In genomic region chr4:109410681-109411376, GRCm38 (mm10) we compare ENCODE assay signal across 14 mouse cellular contexts. TPM values are rescaled to one million over a fixed set of nuclear protein-coding genes. Genes with fewer than 3 reads are reported as not detected.
DNase-seq lines count a peak whose midpoint lies in the region; ATAC-seq and TF ChIP-seq lines count a peak whose summit lies in the region.
"Had no signal": no experiment of that assay in that cellular context is flagged by ENCODE, and none has a peak within 500 bp of the region (broad histone marks: within the 10 kb centered on the region; RNA-seq: fewer than 3 reads in every experiment).

No protein-coding gene starts in this region.

- H3K27me3 ChIP-seq in hindbrain, embryonic 11.5 days (ENCODE audit: control insufficient read depth, insufficient read depth, low read length), result 0 out of 2 replicates have a peak, but pooled peaks cover 2% of the 10 kb centered on the region
- H3K27me3 ChIP-seq in hindbrain, postnatal 0 days (ENCODE audit: insufficient read depth, low read length), result no peaks in the 10 kb centered on the region
- peaks cover 59% of the 10 kb centered on the region for H3K27me3 ChIP-seq in megakaryocyte, embryonic 14.5 days (replicated peaks)
- H3K27me3 ChIP-seq in hindbrain, embryonic 12.5 days, result peaks cover 14% of the 10 kb centered on the region
- H3K27me3 ChIP-seq: forebrain, embryonic 15.5 days had no signal

- ATAC-seq in hindbrain, embryonic 11.5 days (ENCODE audit: low FRiP score), result no peak
- ATAC-seq in hindbrain, postnatal 0 days, result no peak
- peak; percentile 77 for ATAC-seq in erythroblast, adult 5-6 weeks (replicated peaks; ENCODE audit: low FRiP score, poor library complexity, severe bottlenecking)
- ATAC-seq in hindbrain, embryonic 12.5 days (ENCODE audit: low FRiP score), result no peak
- ATAC-seq: forebrain, embryonic 15.5 days had no signal

- no peaks in the 10 kb centered on the region for H3K9me3 ChIP-seq in hindbrain, embryonic 11.5 days (ENCODE audit: control insufficient read depth, low read length)
- H3K9me3 ChIP-seq in hindbrain, postnatal 0 days (ENCODE audit: low read length), result no peaks in the 10 kb centered on the region
- peaks cover 8% of the 10 kb centered on the region for H3K9me3 ChIP-seq in megakaryocyte, embryonic 14.5 days
- H3K9me3 ChIP-seq in hindbrain, embryonic 12.5 days (replicated peaks), result no peaks in the 10 kb centered on the region
- H3K9me3 ChIP-seq: forebrain, embryonic 15.5 days; neural tube, embryonic 13.5 days had no signal

- TF ChIP-seq CTCF in hindbrain, postnatal 0 days (IDR thresholded peaks at IDR 0.05; ENCODE audit: low read depth), result no peak
- TF ChIP-seq CTCF in bone marrow, adult 2 months (IDR thresholded peaks at IDR 0.05; ENCODE audit: control insufficient read depth, insufficient read depth, low read length), result no peak

- H3K9ac ChIP-seq in hindbrain, embryonic 11.5 days (ENCODE audit: low read depth, low read length), result no peak overlapping the region
- H3K9ac ChIP-seq in hindbrain, postnatal 0 days (replicated peaks; ENCODE audit: low read length), result no peak overlapping the region
- H3K9ac ChIP-seq in hindbrain, embryonic 12.5 days, result no peak overlapping the region
- H3K9ac ChIP-seq: forebrain, embryonic 15.5 days; neural tube, embryonic 13.5 days had no signal

- no peak overlapping the region for H3K4me3 ChIP-seq in hindbrain, embryonic 11.5 days (ENCODE audit: low read depth, low read length)
- no peak overlapping the region for H3K4me3 ChIP-seq in hindbrain, postnatal 0 days (ENCODE audit: low read length)
- H3K4me3 ChIP-seq in bone marrow, adult 2 months (replicated peaks; ENCODE audit: control insufficient read depth, low read depth, low read length), result no peak overlapping the region
- H3K4me3 ChIP-seq in megakaryocyte, embryonic 14.5 days (replicated peaks), result peak overlapping the region; percentile 57
- H3K4me3 ChIP-seq in hindbrain, embryonic 12.5 days, result no peak overlapping the region
- H3K4me3 ChIP-seq: forebrain, embryonic 15.5 days; neural tube, embryonic 13.5 days had no signal

- H3K4me1 ChIP-seq in hindbrain, embryonic 11.5 days (replicated peaks; ENCODE audit: control insufficient read depth, insufficient read depth, low read length), result no peaks in the 10 kb centered on the region; the same call in none of the 2 replicates
- peaks cover 9% of the 10 kb centered on the region; the same call in 1 of the 2 replicates for H3K4me1 ChIP-seq in hindbrain, postnatal 0 days (ENCODE audit: insufficient read depth, low read length)
- peaks cover 1% of the 10 kb centered on the region; the same call in 1 of the 2 replicates for H3K4me1 ChIP-seq in bone marrow, adult 2 months (ENCODE audit: control insufficient read depth, insufficient read depth, low read length)
- H3K4me1 ChIP-seq in megakaryocyte, embryonic 14.5 days, result peaks cover 58% of the 10 kb centered on the region
- H3K4me1 ChIP-seq in hindbrain, embryonic 12.5 days, result peaks cover 9% of the 10 kb centered on the region

- no peaks in the 10 kb centered on the region for H3K36me3 ChIP-seq in hindbrain, embryonic 11.5 days (ENCODE audit: control insufficient read depth, insufficient read depth, low read length)
- no peaks in the 10 kb centered on the region for H3K36me3 ChIP-seq in hindbrain, postnatal 0 days (ENCODE audit: insufficient read depth, low read length)
- H3K36me3 ChIP-seq in megakaryocyte, embryonic 14.5 days (replicated peaks; ENCODE audit: low read length), result no peaks in the 10 kb centered on the region
- H3K36me3 ChIP-seq in hindbrain, embryonic 12.5 days, result no peaks in the 10 kb centered on the region
- H3K36me3 ChIP-seq: forebrain, embryonic 15.5 days; neural tube, embryonic 13.5 days had no signal

- H3K4me2 ChIP-seq in hindbrain, embryonic 11.5 days (replicated peaks; ENCODE audit: low read depth, low read length), result no peak overlapping the region
- no peak overlapping the region for H3K4me2 ChIP-seq in hindbrain, postnatal 0 days (ENCODE audit: low read depth, low read length)
- no peak overlapping the region for H3K4me2 ChIP-seq in hindbrain, embryonic 12.5 days (replicated peaks)
- H3K4me2 ChIP-seq: forebrain, embryonic 15.5 days; neural tube, embryonic 13.5 days had no signal

- TF ChIP-seq POLR2A in bone marrow, adult 2 months (IDR thresholded peaks at IDR 0.05; ENCODE audit: borderline replicate concordance, control insufficient read depth, low read depth, low read length), result no peak

- 77% methylated on average over 9 of the region's 9 CpGs for WGBS in hindbrain, embryonic 11.5 days
- 64% methylated on average over 9 of the region's 9 CpGs for WGBS in hindbrain, postnatal 0 days
- WGBS in bone marrow, adult 2 months, result 62% methylated on average over 9 of the region's 9 CpGs
- whole genome bisulfite sequencing in hindbrain, embryonic 12.5 days, result 74% methylated on average over 9 of the region's 9 CpGs

- no peak for DNase-seq in hindbrain, embryonic 11.5 days (ENCODE audit: low spot score)
- no peak for DNase-seq in hindbrain, postnatal 0 days (ENCODE audit: low spot score)
- no peak for DNase-seq in right cerebral cortex, postnatal 25 days
- DNase-seq in frontal cortex, adult 2 months (ENCODE audit: extremely low spot score in 1 of 2, low spot score in 1 of 2), result no peak
- DNase-seq: embryo, embryonic 11 days; kidney, adult 8-10 months; right cerebral cortex, adult 18-20 months had no signal

- peak overlapping the region; percentile 14; the same call in 1 of the 2 replicates for H3K27ac ChIP-seq in hindbrain, embryonic 11.5 days (ENCODE audit: low read depth, low read length)
- no peak overlapping the region for H3K27ac ChIP-seq in hindbrain, postnatal 0 days
- peak overlapping the region; percentile 48 for H3K27ac ChIP-seq in bone marrow, adult 2 months (ENCODE audit: control insufficient read depth, insufficient read depth, low read depth, low read length, poor library complexity)
- H3K27ac ChIP-seq in hindbrain, embryonic 12.5 days, result no peak overlapping the region
- H3K27ac ChIP-seq: forebrain, embryonic 15.5 days; macrophage; neural tube, embryonic 13.5 days had no signal

RNA-seq across cellular contexts. Expression of gene Ttc39a, which starts 4.4 kb away (rescaled TPM):
- polyA plus RNA-seq in hindbrain, embryonic 11.5 days (2014; fragmentation: Nextera tagmentation; extraction: Ambion mirVana), result 2.3 and 2.5 TPM in 2 replicates
- 4.0 and 6.8 TPM in 2 replicates for total RNA-seq in hindbrain, postnatal 0 days (2014; rRNA removed)
- 5.3 and 6.4 TPM in 2 replicates for polyA plus RNA-seq in hindbrain, postnatal 0 days (2015; fragmentation: Nextera tagmentation; extraction: Ambion mirVana)
- polyA plus RNA-seq in bone marrow, adult 2 months (2011; ENCODE audit: insufficient read depth, insufficient read length, low replicate concordance, missing spikeins), result 3.4 and 4.0 TPM in 2 replicates
- total RNA-seq in erythroblast, adult 5-6 weeks (2015; ENCODE audit: low replicate concordance), result 10.8 and 15.0 TPM in 2 replicates
- 16.7 and 17.4 TPM in 2 replicates for total RNA-seq in erythroblast, adult 5-6 weeks (2017; ENCODE audit: low replicate concordance)
- 0.27 TPM in 1 of 2 replicates, not detected in the other for polyA plus RNA-seq in megakaryocyte, embryonic 14.5 days (2012; ENCODE audit: insufficient read depth, low replicate concordance)
- 2.2 and 2.3 TPM in 2 replicates for polyA plus RNA-seq in hindbrain, embryonic 12.5 days (2016; fragmentation: Nextera tagmentation; extraction: Ambion mirVana)
- 4.3 and 4.4 TPM in 2 replicates for polyA plus RNA-seq in frontal cortex, adult 2 months (2012; rRNA removed)

Comparison
In these comparisons a context has a peak if more than half of its experiments do, and no peak if none do; other contexts are left out.
1. H3K27ac ChIP-seq: peak in hindbrain, embryonic 11.5 days (single experiment) and bone marrow, adult 2 months (single experiment); none in hindbrain, postnatal 0 days (single experiment) and hindbrain, embryonic 12.5 days (single experiment).